Mouse (Mus musculus): Measurements from ENCODE around the gene Fcrl5. TPM values are rescaled to one million over a fixed set of nuclear protein-coding genes. Genes with fewer than 3 reads are reported as not detected.

Fcrl5 gene
- polyA plus RNA-seq, 1 experiment from 2014 or later: not detected

DNA sequence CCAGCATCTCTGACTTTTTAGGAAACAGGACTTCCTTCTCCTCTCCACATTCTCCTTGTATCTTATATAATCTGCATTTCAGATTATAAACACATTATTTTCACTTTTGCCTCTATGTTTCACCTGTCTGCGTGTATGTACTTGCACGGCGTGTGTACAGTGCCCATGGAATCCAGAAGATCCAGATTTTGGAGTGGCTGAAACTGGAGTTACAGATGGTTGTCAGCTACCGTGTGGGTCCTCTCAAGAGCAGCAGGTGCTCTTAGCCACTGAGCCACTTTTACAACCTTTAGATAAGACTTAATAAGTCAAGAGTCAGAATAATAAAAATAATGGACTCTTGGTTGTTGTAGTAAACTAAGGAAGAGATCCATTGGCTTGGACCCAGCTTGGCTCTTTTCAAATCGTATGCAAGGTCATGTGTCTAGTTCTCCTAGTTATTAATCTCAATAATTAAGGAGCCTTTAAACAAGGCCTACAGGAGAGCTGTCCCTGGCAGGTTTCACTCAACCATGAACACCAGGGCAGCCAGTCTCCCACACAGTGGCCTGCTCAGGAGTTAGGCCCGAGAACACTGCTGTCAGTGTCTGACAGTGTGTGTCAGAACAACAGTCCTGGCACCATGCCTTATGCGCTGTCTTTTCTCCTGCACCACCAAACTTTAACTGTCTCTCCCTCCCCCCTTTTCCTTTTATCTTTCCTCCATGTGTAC, 98.2 kb downstream of the Fcrl5 start:
- no peak overlapping the region for H3K4me3 ChIP-seq (replicated peaks; ENCODE audit: low read length)
- no peaks in the 10 kb centered on the region for H3K4me1 ChIP-seq (replicated peaks; ENCODE audit: control insufficient read depth, insufficient read depth, low read length)
- no peak overlapping the region for H3K9ac ChIP-seq (replicated peaks; ENCODE audit: low read depth, low read length)
- ATAC-seq: no peak
- 90% methylated on average over 7 of the region's 7 CpGs for WGBS
- H3K9me3 ChIP-seq (ENCODE audit: control insufficient read depth, low read length): no peaks in the 10 kb centered on the region
- no peaks in the 10 kb centered on the region for H3K27me3 ChIP-seq (replicated peaks; ENCODE audit: control insufficient read depth, insufficient read depth, low read length)
- peaks cover 63% of the 10 kb centered on the region for H3K36me3 ChIP-seq (ENCODE audit: control insufficient read depth, insufficient read depth)
- H3K4me2 ChIP-seq (ENCODE audit: low read length): no peak overlapping the region
- no peak overlapping the region for H3K27ac ChIP-seq (ENCODE audit: low read length)

DNA sequence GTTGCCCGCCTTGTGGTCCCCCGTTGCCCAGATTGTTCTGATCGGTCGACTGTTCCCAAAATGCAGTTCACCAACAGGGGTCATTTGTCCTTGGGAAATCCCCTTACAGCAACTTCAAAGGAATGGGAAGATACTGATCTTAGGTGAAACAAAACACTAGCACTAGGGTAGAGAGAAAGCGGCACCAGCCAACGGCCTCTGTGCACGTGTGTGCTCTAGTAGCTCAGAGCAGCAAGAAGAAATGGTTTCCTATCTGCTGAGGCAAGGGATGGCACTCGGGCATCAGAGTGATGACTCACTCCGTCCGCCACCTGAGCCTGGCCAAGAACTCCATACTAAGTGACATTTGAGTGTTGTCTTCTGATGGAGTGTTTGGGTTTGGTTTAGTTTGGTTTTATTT, 102.5 kb downstream of the Fcrl5 start:
- peaks cover 41% of the 10 kb centered on the region for H3K36me3 ChIP-seq (ENCODE audit: control insufficient read depth, insufficient read depth)
- ATAC-seq: no peak
- no peak overlapping the region for H3K9ac ChIP-seq (replicated peaks; ENCODE audit: low read depth, low read length)
- no peak overlapping the region for H3K27ac ChIP-seq (ENCODE audit: low read length)
- WGBS: 91% methylated on average over 10 of the region's 10 CpGs
- no peak overlapping the region for H3K4me2 ChIP-seq (ENCODE audit: low read length)
- H3K4me3 ChIP-seq (replicated peaks; ENCODE audit: low read length): no peak overlapping the region
- no peaks in the 10 kb centered on the region for H3K27me3 ChIP-seq (replicated peaks; ENCODE audit: control insufficient read depth, insufficient read depth, low read length)
- H3K4me1 ChIP-seq (replicated peaks; ENCODE audit: control insufficient read depth, insufficient read depth, low read length): no peaks in the 10 kb centered on the region
- H3K9me3 ChIP-seq (ENCODE audit: control insufficient read depth, low read length): no peaks in the 10 kb centered on the region

DNA sequence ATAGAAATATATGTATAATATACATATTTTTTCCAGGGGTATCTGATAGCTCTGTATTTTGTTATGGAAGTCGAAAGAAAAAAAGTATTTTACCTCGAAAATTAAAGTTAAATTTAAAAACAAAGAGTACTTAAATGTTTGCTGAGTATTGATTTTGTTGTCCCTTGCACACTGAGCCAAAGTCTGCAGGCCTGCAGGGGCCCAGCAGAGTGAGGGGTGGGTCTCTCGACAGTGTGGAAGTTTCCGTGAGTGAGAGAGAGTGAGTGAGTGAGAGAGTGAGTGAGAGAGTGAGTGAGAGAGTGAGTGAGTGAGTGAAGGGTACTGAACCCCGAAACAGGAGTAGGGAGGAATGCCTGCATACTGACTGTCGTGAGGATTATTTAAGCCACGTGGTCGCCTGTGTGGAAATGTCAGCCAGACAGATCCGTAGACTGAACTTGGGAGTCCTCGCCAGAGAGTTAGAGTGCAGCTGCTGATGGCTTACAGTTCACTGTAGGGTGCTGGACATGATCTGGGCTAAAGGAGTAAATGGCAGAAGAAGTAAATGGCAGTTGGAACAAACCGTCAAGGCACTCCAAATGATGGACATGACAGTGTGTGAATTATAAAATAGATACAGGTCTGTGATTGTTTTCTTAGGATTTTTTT, 104.6 kb downstream of the Fcrl5 start:
- Histone ChIP-seq H3K27me3 (replicated peaks; ENCODE audit: control insufficient read depth, insufficient read depth, low read length) (no peaks in the 10 kb centered on the region), H3K9ac (replicated peaks; ENCODE audit: low read depth, low read length) (no peak overlapping the region), H3K27ac (ENCODE audit: low read length) (no peak overlapping the region), H3K4me1 (replicated peaks; ENCODE audit: control insufficient read depth, insufficient read depth, low read length) (no peaks in the 10 kb centered on the region), H3K9me3 (ENCODE audit: control insufficient read depth, low read length) (no peaks in the 10 kb centered on the region), H3K4me3 (replicated peaks; ENCODE audit: low read length) (no peak overlapping the region), H3K36me3 (ENCODE audit: control insufficient read depth, insufficient read depth) (peaks cover 23% of the 10 kb centered on the region), H3K4me2 (ENCODE audit: low read length) (no peak overlapping the region)
- no peak for ATAC-seq
- 72% methylated on average over 11 of the region's 11 CpGs for WGBS

DNA sequence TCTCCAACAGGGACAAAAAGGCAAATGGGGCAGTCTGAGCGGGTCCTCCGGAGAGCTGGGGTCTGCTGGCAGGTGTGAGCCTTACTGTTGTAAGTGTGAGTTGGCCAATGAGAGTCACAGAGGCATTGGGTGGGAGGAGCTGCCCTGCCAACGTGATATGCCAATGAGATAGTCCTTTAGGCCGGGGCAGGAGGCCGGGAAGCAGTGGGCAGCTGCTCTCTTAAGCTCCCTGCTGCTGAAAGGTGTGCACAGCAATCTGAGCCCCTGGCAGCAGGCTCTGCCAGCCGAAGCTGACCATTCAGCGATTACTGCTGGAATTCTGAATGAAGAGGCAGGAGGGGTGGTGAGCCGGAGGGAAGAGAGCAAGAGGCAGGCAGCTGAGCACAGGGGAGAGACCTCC, 105.1 kb downstream of the Fcrl5 start:
- no peaks in the 10 kb centered on the region for H3K27me3 ChIP-seq (replicated peaks; ENCODE audit: control insufficient read depth, insufficient read depth, low read length)
- no peak overlapping the region for H3K4me2 ChIP-seq (ENCODE audit: low read length)
- H3K9ac ChIP-seq (replicated peaks; ENCODE audit: low read depth, low read length): no peak overlapping the region
- WGBS: 21% methylated on average over 8 of the region's 8 CpGs
- H3K36me3 ChIP-seq (ENCODE audit: control insufficient read depth, insufficient read depth): peaks cover 20% of the 10 kb centered on the region
- H3K9me3 ChIP-seq (ENCODE audit: control insufficient read depth, low read length): no peaks in the 10 kb centered on the region
- no peaks in the 10 kb centered on the region for H3K4me1 ChIP-seq (replicated peaks; ENCODE audit: control insufficient read depth, insufficient read depth, low read length)
- ATAC-seq: no peak
- no peak overlapping the region for H3K27ac ChIP-seq (ENCODE audit: low read length)
- no peak overlapping the region for H3K4me3 ChIP-seq (replicated peaks; ENCODE audit: low read length)

- Histone ChIP-seq H3K27me3 (replicated peaks; ENCODE audit: control insufficient read depth, insufficient read depth, low read length) (no peaks in the 10 kb centered on the region), H3K36me3 (ENCODE audit: control insufficient read depth, insufficient read depth) (peaks cover 7% of the 10 kb centered on the region), H3K9ac (replicated peaks; ENCODE audit: low read depth, low read length) (no peak overlapping the region), H3K9me3 (ENCODE audit: control insufficient read depth, low read length) (no peaks in the 10 kb centered on the region), H3K4me1 (replicated peaks; ENCODE audit: control insufficient read depth, insufficient read depth, low read length) (no peaks in the 10 kb centered on the region), H3K27ac (ENCODE audit: low read length) (no peak overlapping the region), H3K4me3 (replicated peaks; ENCODE audit: low read length) (no peak overlapping the region), H3K4me2 (ENCODE audit: low read length) (no peak overlapping the region)
- ATAC-seq: no peak
- 36% methylated on average over 7 of the region's 7 CpGs for WGBS
These were observed 107.1 kb downstream of the Fcrl5 start for GRCm38 (mm10) chr3:87542481-87543215.

GRCm38 (mm10) chr3:87545554-87545953, 110.0 kb downstream of the Fcrl5 start:
- H3K9me3 ChIP-seq (ENCODE audit: control insufficient read depth, low read length): no peaks in the 10 kb centered on the region
- H3K4me2 ChIP-seq (ENCODE audit: low read length): no peak overlapping the region
- no peak overlapping the region for H3K9ac ChIP-seq (replicated peaks; ENCODE audit: low read depth, low read length)
- no peak overlapping the region for H3K27ac ChIP-seq (ENCODE audit: low read length)
- no peaks in the 10 kb centered on the region for H3K4me1 ChIP-seq (replicated peaks; ENCODE audit: control insufficient read depth, insufficient read depth, low read length)
- no peaks in the 10 kb centered on the region for H3K36me3 ChIP-seq (ENCODE audit: control insufficient read depth, insufficient read depth)
- H3K27me3 ChIP-seq (replicated peaks; ENCODE audit: control insufficient read depth, insufficient read depth, low read length): no peaks in the 10 kb centered on the region
- no peak overlapping the region for H3K4me3 ChIP-seq (replicated peaks; ENCODE audit: low read length)
- 78% methylated on average over 3 of the region's 3 CpGs for WGBS
- ATAC-seq: no peak

DNA sequence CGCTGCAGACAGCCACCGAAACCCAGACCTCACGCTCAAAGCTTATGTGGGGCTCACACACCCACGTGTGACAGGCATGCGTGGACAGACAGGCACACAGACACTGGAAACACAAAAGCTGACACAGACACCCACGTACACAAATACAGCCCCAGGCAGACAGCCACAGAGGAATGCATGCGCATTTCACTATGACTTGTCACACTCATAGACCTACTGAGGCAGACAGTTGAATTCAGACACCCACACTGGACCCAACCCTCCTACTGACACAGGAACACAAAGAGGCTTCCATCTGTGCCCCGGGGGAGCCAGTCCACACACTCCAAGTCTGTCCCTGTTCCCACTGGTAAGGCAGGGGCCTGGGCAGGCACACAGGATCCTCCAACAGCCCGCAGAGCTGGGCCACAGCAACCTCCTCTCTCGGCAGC, 110.7 kb downstream of the Fcrl5 start:
- H3K4me1 ChIP-seq (replicated peaks; ENCODE audit: control insufficient read depth, insufficient read depth, low read length): no peaks in the 10 kb centered on the region

GRCm38 (mm10) chr3:87549908-87550307, 114.3 kb downstream of the Fcrl5 start:
- no peak overlapping the region for H3K4me2 ChIP-seq (ENCODE audit: low read length)
- H3K27me3 ChIP-seq (replicated peaks; ENCODE audit: control insufficient read depth, insufficient read depth, low read length): no peaks in the 10 kb centered on the region
- H3K9me3 ChIP-seq (ENCODE audit: control insufficient read depth, low read length): no peaks in the 10 kb centered on the region
- H3K27ac ChIP-seq (ENCODE audit: low read length): no peak overlapping the region
- ATAC-seq: no peak
- WGBS: 24% methylated on average over 14 of the region's 14 CpGs
- H3K9ac ChIP-seq (replicated peaks; ENCODE audit: low read depth, low read length): no peak overlapping the region
- H3K4me1 ChIP-seq (replicated peaks; ENCODE audit: control insufficient read depth, insufficient read depth, low read length): no peaks in the 10 kb centered on the region
- no peak overlapping the region for H3K4me3 ChIP-seq (replicated peaks; ENCODE audit: low read length)
- no peaks in the 10 kb centered on the region for H3K36me3 ChIP-seq (ENCODE audit: control insufficient read depth, insufficient read depth)

More for the DNA sequence above, 110.7 kb downstream of the Fcrl5 start:
- no peak overlapping the region for H3K9ac ChIP-seq (replicated peaks; ENCODE audit: low read depth, low read length)
- H3K9me3 ChIP-seq (ENCODE audit: control insufficient read depth, low read length): no peaks in the 10 kb centered on the region
- no peaks in the 10 kb centered on the region for H3K27me3 ChIP-seq (replicated peaks; ENCODE audit: control insufficient read depth, insufficient read depth, low read length)
- ATAC-seq: no peak
- H3K36me3 ChIP-seq (ENCODE audit: control insufficient read depth, insufficient read depth): no peaks in the 10 kb centered on the region
- WGBS: 79% methylated on average over 10 of the region's 10 CpGs
- H3K4me2 ChIP-seq (ENCODE audit: low read length): no peak overlapping the region
- no peak overlapping the region for H3K27ac ChIP-seq (ENCODE audit: low read length)
- H3K4me3 ChIP-seq (replicated peaks; ENCODE audit: low read length): no peak overlapping the region
